Mouse (Mus musculus) c-Kit-positive CD71-positive TER-119-positive erythroid progenitor cells, embryonic 14.5 days (primary cell): ENCODE data around the gene Casr.

Source experiments
- DNase-seq: peaks from one replicate; pipeline ENCODE4 v3.0.0-alpha.2; 2013; ENCODE audit warnings: low spot score

Casr gene

DNA sequence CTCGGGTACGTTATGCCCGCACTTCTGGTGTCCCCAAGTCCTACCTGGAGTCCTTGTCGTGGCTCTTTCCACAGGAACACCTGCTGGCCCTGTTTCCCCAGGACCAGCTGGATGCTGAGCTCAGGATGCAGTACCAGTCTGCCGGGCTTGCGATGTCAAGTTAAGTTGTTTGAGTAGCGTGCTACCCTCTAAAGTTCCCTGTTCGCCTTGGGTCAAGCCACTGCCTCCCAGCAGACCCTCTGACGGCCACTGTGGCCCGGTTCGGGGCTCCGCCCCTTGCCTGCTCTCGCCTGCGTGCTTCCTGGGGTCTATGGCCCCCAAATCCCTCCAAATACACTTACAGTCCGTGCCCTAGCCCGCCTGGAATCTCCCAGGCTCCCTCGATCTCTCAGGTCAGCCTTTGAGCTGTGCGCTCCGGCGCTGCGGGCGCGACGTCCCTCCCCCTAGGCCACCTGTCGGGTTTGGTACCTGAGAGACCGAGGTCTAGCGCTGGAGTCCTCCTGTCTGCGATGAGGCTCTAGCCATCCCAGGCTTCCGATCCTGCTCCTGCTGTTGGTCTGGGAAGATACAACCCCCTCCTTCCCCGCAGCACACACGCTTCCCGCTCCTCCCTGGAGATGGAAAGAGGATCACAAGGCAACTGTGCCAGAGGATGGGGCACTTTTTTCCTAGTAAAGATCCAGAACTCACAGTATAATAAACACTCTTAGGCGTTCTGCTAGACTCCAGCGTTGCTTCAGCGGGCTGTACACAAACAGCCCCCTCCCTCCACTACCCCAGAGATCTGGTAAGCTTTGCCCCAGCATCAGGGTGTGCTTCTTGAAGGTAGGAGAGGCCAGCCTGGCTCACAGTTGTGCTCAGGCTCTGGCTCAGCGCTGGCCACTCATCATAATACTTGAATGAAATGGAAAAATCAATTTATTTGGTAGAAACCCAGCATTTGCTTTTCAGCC, at the start of gene Casr:
Casr (minus strand) TSS at position 756 of the 953 bp plus-strand sequence.
- no peak for DNase-seq

DNA sequence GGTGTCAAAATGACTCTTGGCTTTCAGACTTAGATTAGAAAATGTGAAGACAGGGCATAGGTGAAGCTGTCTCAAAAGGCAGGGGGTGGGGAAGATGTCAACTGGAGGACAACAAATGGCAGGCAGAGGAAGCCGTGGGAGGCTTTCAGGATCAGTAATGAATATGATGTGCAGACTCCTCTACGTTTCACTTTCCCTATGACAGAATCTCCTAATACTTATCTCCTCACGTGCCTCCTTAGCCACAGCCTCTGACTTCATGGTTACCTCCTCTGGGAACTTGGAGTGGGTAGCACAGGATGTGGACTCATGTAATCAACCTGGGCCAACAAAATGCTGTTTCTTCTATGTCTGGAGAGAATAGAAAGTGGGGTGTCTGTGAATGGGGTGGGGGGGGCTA, 40.7 kb upstream of the Casr start:
- DNase-seq, result no peak

DNA sequence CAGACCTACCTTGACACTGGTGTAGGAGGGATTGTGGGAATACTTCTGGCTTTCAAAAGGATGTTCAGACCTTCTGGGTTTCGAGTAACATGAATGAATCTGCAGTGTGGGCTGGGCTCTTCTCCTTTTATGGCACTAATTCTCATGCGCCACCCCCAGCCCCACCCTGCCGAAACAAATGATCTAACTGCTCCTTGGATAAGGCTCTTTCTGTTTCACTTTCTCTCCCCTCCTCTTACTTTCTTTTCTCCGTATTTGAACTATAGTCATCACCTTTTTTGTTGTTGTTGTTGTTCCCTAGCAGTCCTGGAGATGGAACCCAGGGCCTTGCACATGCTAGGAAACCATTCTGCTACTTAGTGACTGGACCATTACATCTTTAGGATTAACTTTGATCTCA, 36.3 kb upstream of the Casr start:
- DNase-seq, result no peak

DNA sequence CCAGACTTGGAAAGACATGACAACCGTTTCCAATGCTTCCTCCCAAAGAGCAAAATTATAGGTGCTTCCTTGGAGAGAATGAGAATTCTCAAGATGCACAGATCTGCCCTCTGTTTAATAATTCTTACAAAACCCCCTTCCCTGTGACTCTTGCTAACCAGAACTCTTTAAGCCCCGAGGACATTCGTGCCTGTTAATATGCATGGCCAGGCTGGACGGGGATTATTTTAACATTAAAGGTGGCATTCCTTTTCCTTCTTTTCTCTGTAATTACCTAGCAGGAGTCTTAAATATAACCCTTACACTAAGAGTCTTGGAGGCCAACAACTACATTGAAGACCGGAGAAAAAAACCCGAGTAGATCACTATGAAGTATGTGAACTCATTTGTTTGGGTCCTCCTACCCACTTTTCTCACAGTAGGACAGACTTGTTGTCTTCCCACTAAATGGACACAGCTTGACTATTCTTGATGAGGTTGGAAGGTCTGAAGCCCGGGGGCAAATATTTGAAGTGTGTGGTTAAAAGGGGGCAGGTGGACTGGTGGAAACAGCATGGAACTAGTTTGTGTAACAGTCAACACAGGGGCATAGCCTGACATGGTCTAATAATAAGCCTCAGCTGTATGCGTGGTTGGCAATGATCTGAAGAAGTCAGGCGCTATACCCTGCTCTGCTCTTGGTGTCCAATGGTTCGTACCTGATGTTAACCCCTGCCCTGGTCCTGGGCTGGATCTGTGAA, 34.9 kb upstream of the Casr start:
- no peak for DNase-seq

DNA sequence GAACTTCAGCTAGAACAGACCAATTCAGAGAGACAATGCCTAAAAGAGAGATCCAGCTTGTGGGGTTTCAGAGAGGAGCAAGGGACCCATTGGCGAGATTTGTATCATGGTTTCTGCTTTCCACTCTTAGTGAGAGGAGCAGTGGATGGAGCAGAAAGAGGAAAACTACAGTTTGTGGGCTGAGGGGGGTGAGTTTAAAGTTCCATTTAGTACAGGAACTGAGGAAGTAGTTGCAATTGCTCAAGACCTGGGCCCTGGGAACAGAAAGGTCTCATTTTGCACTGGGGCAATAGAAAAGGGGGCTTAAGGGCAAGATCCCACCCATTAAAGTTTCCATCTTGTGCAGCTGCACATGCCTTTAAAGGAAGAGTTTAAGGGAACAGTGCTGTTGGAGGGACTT, 28.0 kb upstream of the Casr start:
- no peak for DNase-seq

DNA sequence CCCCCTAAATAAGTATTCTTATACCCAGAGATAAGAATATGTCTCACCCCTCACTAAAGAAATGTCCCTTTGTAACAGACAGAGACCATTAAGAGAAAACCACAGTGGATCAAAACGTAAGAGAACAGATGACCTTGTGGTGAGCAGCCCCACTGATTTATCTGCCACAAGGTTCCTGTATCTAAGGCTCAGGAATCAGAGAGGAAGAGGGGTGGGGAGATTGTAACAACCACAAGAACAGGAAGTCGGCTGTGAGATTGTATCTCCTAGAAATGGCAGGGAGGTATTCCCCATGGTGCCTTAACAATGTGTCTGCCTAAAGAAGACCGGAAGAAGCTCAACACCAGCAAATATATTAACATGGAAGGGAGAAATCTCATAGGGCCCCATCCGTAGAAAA, 26.0 kb upstream of the Casr start:
- DNase-seq, result no peak

DNA sequence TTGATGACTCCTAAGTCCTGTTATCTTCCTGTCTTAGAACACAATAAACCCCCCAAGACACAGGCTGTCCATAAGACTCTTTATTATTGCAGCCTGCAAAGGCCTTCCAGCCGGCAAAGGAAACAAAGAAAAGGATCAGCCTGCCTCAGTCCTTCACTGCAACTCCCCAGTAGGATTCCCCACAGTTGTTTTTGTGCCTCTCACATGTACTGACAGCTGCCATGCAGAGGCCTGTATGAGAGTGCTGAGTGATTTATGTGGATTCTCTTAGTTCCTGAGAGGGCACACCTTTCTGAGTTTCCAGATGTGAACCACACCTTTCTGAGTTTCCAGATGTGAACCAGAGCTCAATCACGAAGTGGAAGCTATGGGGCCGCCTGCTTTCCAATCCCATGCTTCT, 20.1 kb upstream of the Casr start:
- DNase-seq, result no peak

DNA sequence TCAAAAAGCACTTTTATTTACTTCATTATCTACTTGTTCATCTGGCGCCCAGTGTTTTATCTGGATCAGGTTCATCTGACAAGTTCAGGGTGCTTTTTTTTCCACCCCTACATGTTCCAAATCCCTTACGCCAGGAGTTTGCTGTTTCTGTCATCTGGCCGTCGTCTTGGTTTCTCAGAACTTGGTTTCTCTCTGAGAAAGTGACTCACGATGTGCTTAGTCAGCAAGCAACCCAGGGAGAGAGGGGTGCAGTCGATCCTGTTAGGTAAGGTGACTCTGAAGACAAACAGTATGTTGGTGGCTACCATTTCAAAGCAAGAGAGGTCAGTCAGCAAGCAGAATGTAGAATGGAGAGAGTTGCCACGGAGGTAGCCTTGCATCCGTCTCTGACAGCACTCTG, 10.0 kb upstream of the Casr start:
- no peak for DNase-seq

DNA sequence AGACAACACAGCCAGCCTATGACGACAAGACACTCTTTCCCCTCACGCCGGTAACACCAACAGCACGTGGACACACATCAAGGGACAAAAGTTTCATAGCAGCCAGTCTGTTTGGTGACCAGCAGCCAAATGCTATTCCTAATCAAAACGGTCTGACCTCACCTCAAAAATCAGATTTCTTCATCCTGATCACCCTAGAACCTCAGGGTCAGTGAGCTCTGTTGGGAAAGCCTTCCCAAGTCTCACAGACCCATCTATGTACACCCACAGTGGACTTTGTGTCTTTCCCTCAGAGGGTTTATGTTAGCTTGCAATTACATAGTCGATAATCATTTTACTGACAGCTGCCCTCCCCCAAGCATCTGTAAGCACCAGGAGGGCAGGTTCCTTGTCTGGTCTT, 2.4 kb downstream of the Casr start:
- no peak for DNase-seq

DNA sequence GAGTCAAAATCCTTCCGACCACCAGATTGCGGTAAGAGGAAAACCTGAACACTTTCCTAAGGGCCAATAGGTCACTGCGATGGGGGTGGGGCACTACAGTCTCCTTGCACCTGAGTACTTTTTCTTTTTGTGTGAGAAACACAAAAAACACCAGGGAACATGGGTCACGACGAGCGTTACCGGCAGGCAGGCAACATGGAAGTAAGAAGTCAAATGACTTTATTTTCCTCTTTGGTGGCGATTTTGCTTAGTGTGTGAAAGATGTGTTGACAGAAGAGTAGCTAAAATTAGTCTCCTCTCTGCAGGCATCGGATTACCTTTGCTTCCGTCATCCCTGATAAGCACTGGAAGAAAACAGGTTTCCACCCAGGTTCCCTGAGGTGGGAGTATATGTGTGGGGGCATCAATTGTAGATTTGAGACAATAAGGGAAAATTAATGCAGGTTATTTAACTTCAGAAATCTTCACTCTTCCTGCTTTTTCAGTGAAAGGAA, 6.2 kb downstream of the Casr start:
- DNase-seq, result no peak

DNA sequence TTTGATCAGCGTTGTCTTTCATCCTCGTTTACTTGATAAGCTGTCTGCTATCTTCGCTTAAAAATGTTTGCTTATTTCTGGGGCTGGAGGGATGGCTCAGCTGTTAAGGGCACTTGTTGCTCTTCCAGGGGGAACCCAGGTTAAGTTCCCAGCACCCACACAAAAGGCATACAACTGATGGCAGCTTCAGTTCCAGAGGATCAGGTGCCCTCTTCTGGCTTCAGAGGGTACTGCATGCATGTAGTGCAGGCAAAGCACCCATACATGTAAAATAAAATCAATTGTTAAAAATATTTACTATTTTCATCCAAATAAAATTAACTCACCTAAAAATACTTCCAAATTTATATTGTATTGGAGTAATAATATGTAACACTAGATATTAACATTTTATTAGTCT, 8.3 kb downstream of the Casr start:
- DNase-seq, result no peak

DNA sequence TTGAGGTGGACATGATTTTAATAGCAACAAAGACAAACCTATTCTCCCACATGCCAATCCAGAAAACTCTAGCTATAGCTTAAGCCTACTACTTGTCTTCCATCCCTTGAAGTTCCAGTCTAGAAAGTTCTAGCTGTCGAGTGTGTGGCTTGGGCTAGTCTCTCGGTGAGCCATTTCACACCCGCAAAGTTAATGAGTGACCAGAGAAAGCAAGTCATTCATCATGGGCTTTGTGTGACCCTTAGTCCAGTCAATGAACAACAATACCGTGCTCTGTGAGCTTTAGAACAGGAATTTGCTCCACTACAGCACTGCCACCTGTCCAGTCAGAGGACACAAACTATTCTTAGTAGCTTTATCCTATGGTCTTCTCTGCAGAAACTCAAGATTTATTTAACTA, 16.6 kb downstream of the Casr start:
- DNase-seq, result no peak

DNA sequence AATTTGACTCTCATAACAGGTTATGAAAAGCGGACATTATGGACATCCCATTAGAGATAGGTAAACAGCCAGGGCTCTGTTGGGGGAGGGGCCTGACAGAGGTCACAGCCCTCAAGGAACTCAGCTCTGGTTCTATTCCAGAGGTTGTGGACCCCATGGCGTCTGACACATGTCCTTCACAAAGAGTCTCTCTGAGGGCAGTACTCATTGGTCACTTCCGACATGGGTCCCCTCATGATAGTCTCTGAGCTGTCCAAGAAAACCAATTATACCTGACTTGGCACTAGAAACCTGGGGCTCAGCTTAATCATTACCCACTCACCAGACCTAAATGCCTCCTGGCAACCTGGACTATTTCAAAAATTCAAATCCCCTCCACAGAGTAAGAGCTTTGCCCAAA, 18.9 kb downstream of the Casr start:
- DNase-seq, result no peak

DNA sequence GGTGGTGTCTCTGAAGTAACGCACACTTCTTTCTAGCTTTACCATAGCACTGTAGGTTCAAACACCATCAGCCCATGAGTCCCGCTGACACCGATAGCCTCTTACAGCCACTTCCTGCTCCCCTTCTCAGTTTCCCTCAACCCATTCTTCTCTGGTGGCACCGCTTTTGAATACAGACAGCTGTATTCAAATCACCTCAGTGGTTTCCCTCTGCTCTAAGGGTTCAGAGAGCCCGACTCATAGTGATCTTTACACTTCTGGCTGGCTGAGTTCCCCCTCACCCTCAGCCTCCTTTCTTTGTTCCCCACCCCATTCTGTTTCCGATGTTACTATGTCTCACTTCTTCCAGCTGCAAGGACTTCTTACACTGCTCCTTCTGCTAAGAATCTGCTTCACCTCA, 21.1 kb downstream of the Casr start:
- no peak for DNase-seq

DNA sequence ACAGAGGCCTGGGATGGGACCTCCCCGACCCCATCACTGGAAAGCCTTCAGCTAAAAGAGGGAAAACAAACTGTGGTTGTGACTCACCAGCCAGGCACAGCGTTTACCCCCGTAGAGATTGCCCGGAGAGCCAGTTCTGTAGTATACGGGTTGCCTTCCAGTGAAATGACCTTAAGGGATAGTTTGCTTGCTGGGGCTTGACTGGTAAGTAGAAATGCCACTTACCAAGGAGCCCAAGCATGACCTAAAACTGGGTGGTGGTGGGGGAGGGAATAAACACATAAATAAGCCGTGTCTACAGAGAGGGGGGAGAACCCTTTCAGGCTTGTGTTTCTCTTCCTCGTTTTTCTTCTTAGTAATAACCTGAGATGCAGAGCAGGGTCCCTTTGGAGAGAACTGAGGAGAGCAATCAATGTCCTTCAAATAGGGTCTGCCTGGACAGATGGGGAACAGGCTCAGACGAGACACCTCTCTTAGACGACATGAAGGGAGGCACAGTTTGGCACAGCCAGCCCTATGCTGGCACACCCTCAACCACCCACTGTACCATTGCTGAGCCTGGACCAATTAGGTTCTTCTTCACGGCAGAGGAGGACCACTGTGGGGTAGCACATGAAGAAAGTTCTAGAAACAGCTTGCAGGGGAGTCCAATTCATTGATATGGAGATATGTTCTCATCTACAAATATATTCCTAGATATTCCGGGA, 28.8 kb downstream of the Casr start:
- no peak for DNase-seq

DNA sequence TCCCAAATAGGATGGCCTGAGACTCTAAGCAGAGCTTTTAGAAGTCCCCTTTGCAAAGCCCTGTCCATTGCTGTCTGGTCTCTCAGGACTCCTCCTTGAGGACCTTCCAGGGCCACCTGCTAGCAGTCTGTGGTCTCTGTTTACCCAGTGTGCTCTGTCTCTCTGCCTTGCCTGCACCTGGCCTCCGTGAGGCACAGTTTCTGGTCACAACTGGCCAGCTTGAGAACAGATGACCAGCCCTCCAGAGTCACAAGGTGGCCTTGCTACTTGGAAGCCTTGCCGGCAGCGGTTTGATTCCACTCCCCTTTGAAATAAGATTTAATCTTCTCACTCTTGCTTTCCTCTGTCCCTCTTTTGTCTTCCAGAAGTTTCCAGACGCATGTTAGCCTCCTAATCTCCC, 29.9 kb downstream of the Casr start:
- DNase-seq, result no peak

DNA sequence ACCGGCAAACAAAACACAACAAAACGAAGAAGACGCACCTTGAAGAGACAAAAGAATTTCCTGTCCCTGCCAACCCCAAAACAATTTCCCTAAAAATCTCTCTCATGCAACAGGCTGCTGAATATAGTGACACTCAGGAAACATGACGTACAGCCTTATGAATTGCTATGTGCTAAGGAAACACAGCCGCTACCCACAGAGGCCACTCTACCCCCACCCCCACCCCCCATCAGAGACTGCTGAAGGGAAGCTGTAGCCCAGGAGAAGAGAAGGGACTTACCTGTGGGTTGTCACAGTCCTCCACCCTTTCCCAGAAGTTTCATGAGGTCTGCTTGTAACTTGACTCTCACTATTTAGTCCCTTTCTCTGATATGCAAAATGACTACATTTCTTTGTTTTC, 30.3 kb downstream of the Casr start:
- no peak for DNase-seq

DNA sequence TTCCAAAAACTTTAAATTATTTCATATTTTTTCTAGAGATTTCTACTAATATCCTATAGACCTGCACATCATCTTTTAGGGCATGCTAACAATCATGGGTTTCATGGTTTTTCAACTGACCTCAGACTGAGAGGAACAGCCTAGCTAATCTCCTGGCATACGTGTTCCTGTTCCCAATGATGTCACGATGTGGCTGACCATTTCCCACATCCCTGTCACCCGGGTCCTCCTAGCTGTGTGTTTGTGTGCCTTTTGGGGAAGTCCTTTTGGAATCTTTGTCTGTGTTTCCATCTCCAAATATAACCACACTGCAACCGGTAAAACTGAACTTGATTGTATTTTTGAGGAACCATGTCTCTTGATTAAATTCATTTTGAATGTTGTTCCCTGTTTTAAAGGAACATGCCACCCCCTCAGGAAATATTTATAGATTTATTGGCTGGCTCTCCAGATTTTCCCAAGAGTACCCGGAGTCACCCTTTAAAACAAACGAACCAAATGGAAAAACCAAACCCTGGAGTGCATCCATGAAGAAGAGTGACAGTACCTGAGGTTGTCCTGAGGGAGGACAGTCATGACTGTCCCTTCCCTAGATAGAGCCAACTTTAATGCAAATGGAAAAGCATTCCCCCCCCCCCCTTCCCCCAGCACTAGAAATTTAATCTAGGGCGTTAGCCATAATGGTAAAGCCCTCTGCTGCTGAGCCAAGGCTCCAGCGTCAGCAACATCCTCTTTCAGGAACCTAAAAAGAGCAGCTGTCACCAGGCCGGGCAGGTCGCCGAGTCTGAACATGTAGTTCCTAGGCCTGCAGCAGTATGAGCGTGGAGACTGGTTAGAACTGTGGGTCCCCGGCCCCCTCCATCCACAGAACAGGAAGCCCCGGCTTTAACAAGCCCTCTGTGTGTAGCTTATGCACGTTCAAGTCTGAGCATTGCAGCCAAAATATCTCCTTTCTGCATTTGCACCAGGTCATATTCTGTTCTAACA, 31.1 kb downstream of the Casr start:
- no peak for DNase-seq

DNA sequence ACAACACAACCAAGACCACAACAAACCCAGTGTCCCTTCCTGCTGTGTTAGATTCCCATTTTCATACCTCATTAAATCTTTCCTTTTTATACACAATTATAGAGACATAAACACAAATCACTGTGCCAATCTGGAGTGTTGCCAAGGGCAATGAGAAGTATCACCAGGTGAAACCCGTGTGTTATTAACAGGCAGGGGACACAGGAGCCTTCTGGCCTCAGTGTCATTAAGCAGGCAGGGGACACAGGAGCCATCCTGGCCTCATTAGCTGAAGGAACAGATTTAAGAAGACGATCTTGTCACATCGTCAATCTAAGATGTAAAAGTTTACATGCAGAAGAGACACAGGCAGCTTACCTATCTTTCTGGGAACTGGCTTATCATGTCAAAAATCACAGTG, 33.1 kb downstream of the Casr start:
- DNase-seq, result no peak

DNA sequence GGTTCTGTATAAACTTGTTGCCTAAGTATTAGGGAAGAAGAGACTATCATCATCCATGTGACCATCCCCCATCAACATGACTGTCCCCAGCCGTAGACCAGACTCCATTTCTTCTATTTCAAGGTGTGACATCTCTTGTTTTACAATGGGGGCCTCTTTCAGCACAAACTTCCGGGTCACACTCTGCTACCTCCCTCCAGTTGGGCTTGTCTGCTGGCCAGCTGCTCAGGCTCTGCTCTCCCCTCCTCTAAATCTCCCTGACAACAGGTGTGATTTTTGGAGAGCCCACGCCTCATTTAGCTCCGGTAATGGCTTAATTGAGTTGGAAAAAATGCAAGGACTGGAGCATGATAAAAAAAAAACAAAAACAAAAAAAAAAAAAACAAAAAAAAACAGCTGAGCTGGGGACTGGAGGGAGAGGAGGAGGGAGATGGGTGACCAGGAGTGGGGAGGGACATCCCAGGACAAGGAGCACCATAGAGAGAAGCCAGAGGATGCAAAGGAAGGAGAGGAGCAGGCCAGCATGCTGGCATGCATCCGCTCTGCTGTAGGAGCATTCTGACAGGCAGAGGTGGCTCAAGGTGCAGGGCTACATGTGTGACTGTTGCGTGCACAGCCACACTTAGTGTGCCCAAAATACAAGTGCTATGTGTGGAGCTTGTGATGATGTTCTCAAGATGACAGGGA, 35.2 kb downstream of the Casr start:
- DNase-seq, result no peak

DNA sequence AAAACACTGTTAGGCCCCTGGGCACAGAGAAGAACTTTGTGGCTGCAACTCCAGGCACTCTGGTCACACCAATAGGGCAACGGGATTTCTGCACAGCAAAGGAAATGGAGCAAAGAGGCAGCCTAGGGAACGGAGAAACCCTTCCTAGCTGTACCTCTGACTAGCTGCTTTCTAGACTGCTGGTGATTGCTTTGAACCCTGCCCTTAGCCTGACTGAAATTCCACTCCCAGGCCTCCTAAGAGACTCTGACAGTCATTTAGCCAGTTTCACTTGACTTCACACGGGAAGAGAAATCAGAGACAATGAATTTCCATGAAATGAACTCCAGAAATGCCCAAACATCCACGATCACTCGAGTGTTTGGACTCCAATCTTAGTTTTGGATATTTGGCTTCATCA, 38.8 kb downstream of the Casr start:
- no peak for DNase-seq
